Mouse (Mus musculus): ENCODE measurements around the gene Immp2l. TPM values are rescaled to one million over a fixed set of nuclear protein-coding genes. Genes with fewer than 3 reads are reported as not detected.

Gene Immp2l
- polyA plus RNA-seq, 1 experiment from 2014 or later: 2.7 TPM

- H3K4me3 ChIP-seq (ENCODE audit: inconsistent target): no peak overlapping the region
- WGBS (ENCODE audit: missing documents): 92% methylated on average over 5 of the region's 5 CpGs
- no peaks in the 10 kb centered on the region for H3K79me2 ChIP-seq (ENCODE audit: inconsistent target)
Measured at GRCm38 (mm10) chr12:41427464-41427863, 403.6 kb downstream of the Immp2l start.

DNA sequence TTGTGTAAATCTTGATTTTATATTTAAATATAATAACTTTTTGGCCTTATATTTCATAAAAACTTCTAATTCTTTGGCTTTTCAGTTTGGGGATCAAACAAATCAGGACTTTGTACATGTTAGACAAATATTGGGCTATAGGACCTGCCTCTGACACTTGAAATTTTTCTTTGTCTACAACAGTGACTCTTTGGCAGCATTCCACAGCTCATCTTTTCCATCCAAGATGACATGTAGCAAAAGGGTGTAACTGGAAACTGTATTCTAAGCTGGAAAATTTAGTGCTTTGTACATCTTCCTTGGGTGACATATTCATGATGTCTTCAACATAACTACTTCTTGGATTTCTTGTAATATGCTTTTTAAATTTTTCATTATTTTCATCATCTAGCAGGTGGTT, 404.9 kb downstream of the Immp2l start:
- Histone ChIP-seq H3K79me2 (ENCODE audit: inconsistent target) (no peaks in the 10 kb centered on the region), H3K4me3 (ENCODE audit: inconsistent target) (no peak overlapping the region), H3K36me3 (ENCODE audit: inconsistent target) (no peaks in the 10 kb centered on the region), H3K27ac (no peak overlapping the region)

More at GRCm38 (mm10) chr12:41427464-41427863, 403.6 kb downstream of the Immp2l start:
- no peak overlapping the region for H3K27ac ChIP-seq
- no peaks in the 10 kb centered on the region for H3K36me3 ChIP-seq (ENCODE audit: inconsistent target)

- 79% methylated on average over 5 of the region's 5 CpGs for WGBS (ENCODE audit: missing documents)
- Histone ChIP-seq H3K27ac (no peak overlapping the region), H3K4me3 (ENCODE audit: inconsistent target) (no peak overlapping the region), H3K79me2 (ENCODE audit: inconsistent target) (no peaks in the 10 kb centered on the region), H3K36me3 (ENCODE audit: inconsistent target) (no peaks in the 10 kb centered on the region)
Measured at GRCm38 (mm10) chr12:41436206-41436985, 412.5 kb downstream of the Immp2l start.

DNA sequence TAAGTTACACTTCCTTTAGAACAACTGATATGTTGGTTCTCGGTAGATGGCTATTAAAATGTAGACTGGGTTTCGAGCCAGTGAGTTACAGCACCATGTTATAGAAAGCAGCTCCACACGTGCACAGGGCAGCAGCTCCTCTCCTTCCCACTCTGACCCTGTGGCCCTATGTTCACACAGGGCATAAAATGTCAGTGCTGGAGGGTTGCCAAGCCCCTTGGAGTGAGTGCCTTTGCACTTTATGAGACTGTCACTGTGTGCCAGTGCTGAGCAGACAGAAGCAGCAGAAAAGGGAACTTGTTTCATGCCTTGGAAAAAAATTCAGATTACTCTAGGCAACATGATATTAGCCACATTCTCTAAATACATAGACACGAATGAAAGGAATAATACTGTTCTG, 414.6 kb downstream of the Immp2l start:
- no peak overlapping the region for H3K4me3 ChIP-seq (ENCODE audit: inconsistent target)
- no peaks in the 10 kb centered on the region for H3K79me2 ChIP-seq (ENCODE audit: inconsistent target)
- H3K27ac ChIP-seq: no peak overlapping the region
- H3K36me3 ChIP-seq (ENCODE audit: inconsistent target): no peaks in the 10 kb centered on the region
- 31% methylated on average over 4 of the region's 4 CpGs for WGBS (ENCODE audit: missing documents)

DNA sequence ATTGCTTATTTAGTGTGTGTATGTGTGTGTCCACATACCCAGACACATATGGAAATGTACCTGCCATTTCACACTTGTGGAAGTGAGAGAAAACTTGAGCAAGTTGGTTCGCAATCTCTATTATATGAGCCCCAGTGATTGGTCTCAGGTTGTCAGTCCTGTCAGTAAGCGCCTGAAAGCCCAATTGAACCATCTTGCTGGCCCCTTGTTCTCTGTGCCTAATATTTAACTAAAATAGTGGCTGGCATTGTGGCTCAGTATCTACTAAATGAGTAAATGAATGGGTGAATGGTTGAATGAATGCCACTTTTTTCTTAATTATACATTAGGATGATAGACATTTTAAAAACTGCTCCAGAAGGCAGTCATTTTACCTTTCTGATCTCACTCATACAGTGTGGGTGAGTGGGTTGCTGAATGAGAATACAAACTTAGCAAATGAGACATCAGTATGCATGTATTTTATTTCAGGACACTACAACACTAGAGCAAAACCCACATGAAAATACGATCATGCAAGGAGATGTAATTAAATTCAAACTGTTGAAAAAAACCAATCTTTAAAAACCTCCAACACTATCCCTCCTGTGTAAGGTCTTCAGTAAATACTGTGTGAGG, 444.6 kb downstream of the Immp2l start:
- Histone ChIP-seq H3K4me3 (ENCODE audit: inconsistent target) (no peak overlapping the region), H3K79me2 (ENCODE audit: inconsistent target) (no peaks in the 10 kb centered on the region), H3K27ac (no peak overlapping the region), H3K36me3 (ENCODE audit: inconsistent target) (no peaks in the 10 kb centered on the region)
- WGBS (ENCODE audit: missing documents): 93% methylated on average over 3 of the region's 3 CpGs

DNA sequence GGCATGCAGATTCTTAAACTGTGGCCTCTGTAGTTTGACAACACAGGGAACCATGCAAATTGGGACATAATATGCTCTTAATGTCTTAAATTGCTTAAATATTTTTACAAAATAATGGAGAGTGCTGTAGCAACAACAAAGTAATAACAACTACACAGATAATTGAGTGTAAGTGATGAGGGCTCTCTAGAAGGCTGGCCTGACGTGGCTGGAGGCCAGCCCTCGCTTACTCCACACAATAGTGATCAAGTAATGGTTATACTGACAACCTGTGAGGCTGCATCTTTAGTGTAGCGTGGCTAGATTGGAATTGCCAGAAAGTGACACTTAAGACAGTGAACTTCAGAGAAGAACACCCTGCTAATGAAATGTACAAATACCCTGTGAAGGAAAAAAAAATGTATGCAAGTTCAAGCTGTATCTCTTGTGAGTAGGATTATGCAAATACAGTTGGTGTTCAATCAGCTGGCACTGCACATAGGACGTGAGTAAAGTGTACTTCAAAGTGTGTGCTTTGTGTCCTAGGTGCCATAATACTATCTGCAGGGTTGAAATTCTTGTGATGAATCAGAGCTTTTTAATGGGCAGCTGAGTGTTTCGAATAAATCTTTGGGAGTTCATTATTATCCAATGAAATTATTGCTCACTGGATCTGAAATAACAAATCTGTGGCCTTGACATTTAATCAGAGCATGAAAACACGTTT, 445.4 kb downstream of the Immp2l start:
- H3K27ac ChIP-seq: no peak overlapping the region
- no peaks in the 10 kb centered on the region for H3K36me3 ChIP-seq (ENCODE audit: inconsistent target)
- 79% methylated on average over 6 of the region's 6 CpGs for WGBS (ENCODE audit: missing documents)
- no peaks in the 10 kb centered on the region for H3K79me2 ChIP-seq (ENCODE audit: inconsistent target)
- no peak overlapping the region for H3K4me3 ChIP-seq (ENCODE audit: inconsistent target)

- H3K27ac ChIP-seq: no peak overlapping the region
- 8% methylated on average over 2 of the region's 2 CpGs for WGBS (ENCODE audit: missing documents)
- H3K4me3 ChIP-seq (ENCODE audit: inconsistent target): no peak overlapping the region
- H3K36me3 ChIP-seq (ENCODE audit: inconsistent target): no peaks in the 10 kb centered on the region
- H3K79me2 ChIP-seq (ENCODE audit: inconsistent target): no peaks in the 10 kb centered on the region
Measured at GRCm38 (mm10) chr12:41481486-41481885, 457.6 kb downstream of the Immp2l start.

- Histone ChIP-seq H3K27ac (no peak overlapping the region), H3K79me2 (ENCODE audit: inconsistent target) (no peaks in the 10 kb centered on the region), H3K4me3 (ENCODE audit: inconsistent target) (no peak overlapping the region), H3K36me3 (ENCODE audit: inconsistent target) (no peaks in the 10 kb centered on the region)
- WGBS (ENCODE audit: missing documents): 81% methylated on average over 5 of the region's 5 CpGs
Measured at GRCm38 (mm10) chr12:41483091-41483592, 459.3 kb downstream of the Immp2l start.

GRCm38 (mm10) chr12:41483593-41484451, 459.9 kb downstream of the Immp2l start:
- Histone ChIP-seq H3K4me3 (ENCODE audit: inconsistent target) (no peak overlapping the region), H3K27ac (no peak overlapping the region), H3K36me3 (ENCODE audit: inconsistent target) (no peaks in the 10 kb centered on the region), H3K79me2 (ENCODE audit: inconsistent target) (no peaks in the 10 kb centered on the region)
- WGBS (ENCODE audit: missing documents): 6% methylated on average over 23 of the region's 23 CpGs

DNA sequence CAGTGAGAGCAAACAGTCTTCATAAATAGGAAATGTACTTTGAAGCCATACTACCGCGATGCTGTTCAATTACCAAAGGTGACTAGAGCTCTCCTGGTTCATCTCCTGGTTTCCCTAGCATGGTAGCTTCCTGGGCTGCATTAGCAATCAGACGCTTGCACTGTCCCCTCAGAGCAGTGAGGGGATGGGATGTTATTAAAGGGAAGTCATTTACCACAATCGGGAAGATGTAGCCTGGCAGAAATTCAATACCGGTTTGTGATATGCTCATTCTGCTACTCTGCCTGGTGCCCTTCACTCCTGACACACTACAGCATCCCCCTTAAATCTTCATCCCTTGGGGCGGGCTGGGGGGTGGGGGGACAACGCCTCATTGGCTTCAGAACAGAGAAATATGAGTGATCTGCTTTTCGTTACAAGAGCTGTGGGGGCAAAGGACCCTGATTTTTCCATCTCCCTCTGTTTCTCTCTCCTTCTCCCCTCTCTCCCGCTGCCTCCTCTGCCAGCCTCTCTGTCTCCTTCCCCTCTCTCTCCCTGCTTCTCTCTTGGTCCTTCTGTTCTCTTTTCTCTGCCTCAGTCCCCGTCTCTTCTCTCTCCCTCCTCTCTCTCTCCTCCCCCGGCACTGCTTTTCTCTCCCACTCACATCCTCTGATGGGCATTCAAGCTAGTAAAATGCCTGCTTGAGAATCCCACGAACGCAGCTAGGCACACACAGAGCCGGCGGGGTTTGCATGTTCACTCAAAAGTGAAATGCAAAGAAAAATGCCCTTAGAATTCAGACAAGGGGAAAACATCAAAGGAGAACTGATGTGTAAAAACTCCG, 461.0 kb downstream of the Immp2l start:
- Histone ChIP-seq H3K4me3 (ENCODE audit: inconsistent target) (no peak overlapping the region), H3K36me3 (ENCODE audit: inconsistent target) (no peaks in the 10 kb centered on the region), H3K79me2 (ENCODE audit: inconsistent target) (no peaks in the 10 kb centered on the region), H3K27ac (no peak overlapping the region)
- WGBS (ENCODE audit: missing documents): 2% methylated on average over 16 of the region's 16 CpGs

DNA sequence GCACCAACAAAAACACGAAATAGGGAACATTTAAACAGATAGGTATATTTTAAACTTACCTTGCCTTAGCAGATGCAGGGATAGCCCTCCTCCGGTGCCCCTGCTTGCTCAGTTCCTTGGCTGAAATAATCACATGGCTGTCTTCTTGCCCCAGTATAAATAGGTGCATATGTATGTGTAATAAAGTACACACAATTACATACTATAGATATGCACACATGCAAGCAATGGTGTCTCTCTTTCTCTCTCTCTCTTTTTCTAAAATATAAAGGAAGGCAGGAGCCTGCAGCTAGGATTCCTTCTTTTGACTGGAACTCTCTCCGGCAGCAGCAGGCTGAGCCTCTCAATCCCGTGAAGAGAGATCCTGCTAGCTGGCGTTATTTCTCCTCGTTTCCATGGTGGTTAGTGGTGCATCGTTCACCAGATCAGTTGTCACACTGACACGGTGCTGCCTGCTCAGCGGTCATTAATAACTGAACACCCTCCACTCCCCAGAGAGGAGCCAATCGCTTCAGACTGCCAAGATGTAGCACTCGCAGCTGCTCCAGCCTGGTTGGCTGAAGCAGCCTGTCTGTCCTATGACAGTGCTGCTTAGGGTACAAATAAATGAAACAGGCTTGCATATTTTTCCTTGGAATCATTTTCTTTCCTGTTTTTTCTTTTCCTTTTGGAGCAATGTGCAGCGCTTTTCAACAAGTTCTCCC, 461.8 kb downstream of the Immp2l start:
- Histone ChIP-seq H3K27ac (no peak overlapping the region), H3K4me3 (ENCODE audit: inconsistent target) (no peak overlapping the region), H3K36me3 (ENCODE audit: inconsistent target) (no peaks in the 10 kb centered on the region), H3K79me2 (ENCODE audit: inconsistent target) (no peaks in the 10 kb centered on the region)
- 5% methylated on average over 12 of the region's 12 CpGs for WGBS (ENCODE audit: missing documents)

- Histone ChIP-seq H3K79me2 (ENCODE audit: inconsistent target) (no peaks in the 10 kb centered on the region), H3K27ac (no peak within 1 kb of the TSS), H3K36me3 (ENCODE audit: inconsistent target) (no peaks in the 10 kb centered on the region), H3K4me3 (ENCODE audit: inconsistent target) (no peak within 1 kb of the TSS)
- WGBS (ENCODE audit: missing documents): 80% methylated on average over 1 of the region's 1 CpGs
Measured at GRCm38 (mm10) chr12:41486331-41486730, 462.4 kb downstream of the Immp2l start, which contains the start of gene Lrrn3. TSS of gene Lrrn3 (minus strand) at chr12:41486431.

GRCm38 (mm10) chr12:41487005-41487404, 463.1 kb downstream of the Immp2l start:
- H3K27ac ChIP-seq: no peak overlapping the region
- H3K36me3 ChIP-seq (ENCODE audit: inconsistent target): no peaks in the 10 kb centered on the region
- H3K79me2 ChIP-seq (ENCODE audit: inconsistent target): no peaks in the 10 kb centered on the region
- H3K4me3 ChIP-seq (ENCODE audit: inconsistent target): no peak overlapping the region
- 30% methylated on average over 5 of the region's 5 CpGs for WGBS (ENCODE audit: missing documents)
